Mouse (Mus musculus) spleen, postnatal 14 days (tissue): ENCODE measurements around the gene Ercc1.

Source experiments
- DNase-seq, 2 experiments: peaks; one replicate each; pipeline ENCODE4 v3.0.0; 2021 to 2022; ENCODE audit warnings: low spot score in 2 of 2

Ercc1 gene

DNA sequence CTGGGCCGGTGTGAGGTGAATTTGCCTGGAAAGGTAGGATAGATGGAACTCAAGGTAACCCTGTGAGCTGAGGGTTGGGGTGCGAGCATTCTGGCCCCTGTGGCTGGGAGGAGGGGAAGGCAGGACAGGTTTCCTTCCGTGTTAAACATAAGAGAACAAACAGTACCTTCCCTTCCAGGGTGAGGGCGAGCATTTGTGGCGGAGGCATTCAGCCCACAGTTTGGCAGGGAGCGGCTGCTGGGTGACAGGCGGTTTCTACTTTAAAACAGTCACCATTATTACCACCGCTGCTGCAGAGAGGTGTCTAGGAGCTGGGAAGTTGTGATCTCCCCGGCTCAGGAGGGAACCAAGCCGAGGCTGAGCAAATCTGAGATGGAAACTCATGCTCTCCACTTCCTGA lies 7.5 kb upstream of the Ercc1 start:
- DNase-seq, result no peak

DNA sequence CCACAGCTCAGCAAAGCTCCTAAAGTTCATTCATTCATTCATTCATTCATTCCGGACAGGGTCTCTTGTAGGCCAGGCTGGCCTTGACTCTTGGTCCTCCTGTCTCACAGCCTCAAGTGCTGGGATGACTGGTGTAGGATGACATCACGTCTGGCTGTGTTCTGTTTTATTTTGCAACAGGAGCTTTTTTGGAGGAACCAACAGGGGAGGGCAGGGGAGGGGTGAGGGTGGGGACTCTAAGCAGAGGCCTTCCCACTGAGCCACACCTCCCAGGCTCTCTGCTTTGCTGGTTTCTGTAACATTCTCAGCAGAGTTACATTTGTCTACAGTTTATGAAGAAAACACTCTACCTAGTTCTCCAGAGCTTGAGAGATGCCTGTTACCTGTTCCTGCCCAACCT lies 6.5 kb upstream of the Ercc1 start:
- DNase-seq, result no peak

DNA sequence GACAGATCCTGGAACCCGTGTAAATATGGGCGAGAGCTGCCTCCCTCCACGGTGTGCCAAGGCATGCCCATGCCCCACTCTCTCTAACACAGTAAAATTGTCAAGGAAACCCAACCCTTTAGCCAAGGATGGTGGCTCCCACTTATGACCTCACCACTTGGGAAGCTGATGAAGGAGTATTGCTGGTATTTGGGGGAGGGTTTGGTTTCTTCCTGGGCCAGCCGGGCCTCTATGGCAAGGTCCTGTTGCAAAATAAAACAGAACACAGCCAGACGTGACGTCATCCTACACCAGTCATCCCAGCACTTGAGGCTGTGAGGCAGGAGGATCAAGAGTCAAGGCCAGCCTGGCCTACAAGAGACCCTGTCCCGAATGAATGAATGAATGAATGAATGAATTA lies 6.0 kb upstream of the Ercc1 start:
- DNase-seq, result no peak

DNA sequence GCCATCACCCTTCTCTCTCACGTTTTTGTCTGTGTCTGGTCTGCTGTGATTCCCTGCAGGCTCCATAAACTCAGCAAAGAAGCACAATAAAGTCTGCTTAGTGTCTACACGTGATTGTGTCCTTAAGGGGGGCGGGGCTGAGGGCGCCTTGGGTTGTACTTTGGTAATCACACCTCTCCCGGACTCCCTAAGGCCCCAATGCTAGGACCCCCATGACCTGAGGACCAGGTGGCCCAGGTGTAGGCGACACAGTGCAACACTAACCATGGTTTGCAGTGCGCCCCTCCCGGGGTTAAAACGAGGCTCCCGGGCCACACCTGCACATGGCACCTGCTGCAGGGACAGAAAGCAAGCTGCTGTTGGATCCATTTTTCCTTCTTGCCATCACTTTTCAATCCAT lies 3.3 kb upstream of the Ercc1 start:
- DNase-seq, result no peak

DNA sequence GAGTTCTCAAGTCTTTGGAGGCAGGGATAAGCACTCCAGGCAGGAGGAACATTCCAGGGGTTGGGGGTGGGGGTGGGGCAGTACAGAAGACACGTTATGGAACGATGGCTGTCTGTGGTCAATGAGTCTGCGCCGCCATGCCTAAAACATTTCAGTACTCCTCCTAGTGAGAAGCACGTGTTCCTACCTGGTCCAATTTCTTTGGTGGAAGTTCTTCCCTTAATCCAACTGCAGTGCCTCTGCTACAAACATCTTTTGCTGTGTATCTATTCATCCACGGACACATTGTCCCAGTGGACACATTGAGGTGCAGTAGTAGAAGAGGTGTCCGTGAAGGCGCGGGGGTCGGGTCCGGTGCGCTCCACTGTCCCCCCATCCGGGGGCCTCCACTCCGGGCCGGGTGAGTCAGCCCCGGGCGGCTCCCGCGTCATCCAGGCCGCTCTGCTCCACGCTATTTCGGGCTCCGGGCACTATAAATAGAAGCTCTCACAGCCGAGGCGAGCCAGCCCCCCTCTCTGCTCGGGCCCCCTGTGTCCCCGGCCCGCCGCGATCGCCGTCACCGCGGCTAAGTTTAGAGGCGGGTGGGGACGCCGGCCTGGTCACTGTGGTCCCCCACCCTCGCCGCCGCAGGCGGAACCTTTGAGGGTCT lies 2.7 kb upstream of the Ercc1 start:
- no peak for DNase-seq

DNA sequence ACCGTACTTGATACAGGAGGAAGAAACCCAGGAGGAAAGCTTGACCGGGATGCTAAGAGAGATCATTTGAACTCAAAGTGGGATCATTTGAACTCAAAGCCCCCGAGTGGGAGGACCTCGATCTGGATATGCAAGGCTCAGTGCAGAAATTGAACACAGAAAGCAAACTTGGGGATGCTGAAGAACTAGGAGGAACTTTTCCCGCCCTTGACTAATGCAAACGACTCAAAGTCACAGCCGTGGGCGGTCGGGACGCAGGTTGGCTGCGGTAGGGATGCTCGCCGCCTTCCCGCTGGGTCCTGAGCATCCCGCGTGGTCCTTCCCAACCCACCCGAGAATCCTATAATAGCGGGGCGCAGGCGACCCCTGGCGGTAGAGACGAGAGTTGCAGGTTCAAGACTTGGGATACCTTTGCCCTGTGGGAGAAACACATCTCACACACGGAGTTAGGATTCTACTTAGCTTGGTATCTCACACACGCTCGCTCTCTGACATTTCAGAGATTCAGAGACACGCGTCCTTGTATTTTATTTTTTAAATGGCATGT lies 2.0 kb upstream of the Ercc1 start:
- peak; percentile 59 to 77 for DNase-seq

DNA sequence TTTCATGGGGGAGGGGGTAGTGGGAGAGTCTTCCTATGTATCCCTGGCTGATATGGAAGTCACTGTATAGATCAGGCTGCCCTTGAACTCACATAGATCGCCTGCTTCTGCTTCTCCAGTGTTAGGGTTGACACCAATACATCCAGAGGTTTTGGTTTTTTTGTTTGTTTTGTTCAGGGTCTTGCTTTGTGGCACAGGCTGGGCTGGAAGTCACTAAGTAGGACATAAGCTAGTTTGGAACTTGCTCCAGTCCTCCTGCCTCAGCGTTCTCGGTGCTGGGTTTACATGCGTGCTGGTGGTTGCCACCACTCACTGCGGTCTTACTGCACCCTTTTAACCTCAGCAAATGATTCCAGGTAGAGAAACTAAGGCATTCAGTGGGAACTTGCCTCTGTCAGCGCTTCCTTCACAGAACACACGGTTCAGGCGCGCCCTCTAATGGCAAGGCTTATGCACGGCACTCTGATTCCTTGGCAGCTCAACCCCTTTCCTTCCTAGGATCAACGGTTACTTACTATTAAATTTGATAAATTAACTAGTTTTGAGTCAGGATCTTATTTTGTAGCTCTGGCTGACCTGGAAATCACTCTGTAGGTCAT lies 1.3 kb upstream of the Ercc1 start:
- DNase-seq, result peak; percentile 46 to 64

DNA sequence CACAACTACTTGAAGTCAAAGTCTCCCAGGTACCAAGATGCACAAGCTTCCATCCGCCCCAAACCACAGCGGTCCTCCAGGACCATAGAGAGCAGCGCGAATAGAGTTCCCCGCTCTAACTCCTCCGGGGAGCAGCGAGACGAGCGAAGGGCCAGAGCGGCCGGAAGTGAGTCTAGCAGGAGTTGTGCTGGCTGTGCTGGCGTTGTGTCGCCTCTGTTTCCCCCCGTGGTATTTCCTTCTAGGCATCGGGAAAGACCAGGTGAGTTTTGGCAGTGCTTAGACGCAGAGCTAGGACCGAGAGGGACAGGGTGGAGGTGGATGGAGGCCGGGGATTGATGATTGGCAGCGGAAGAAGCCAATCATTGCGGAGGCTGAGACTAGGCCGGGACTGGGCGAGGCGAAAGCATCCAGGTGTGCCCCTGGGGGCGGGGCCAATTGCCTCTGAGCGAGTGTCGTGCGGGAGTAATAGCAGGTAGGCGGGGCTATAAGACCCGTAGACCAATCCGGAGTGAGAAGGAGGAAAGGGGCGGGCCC lies 427 bp downstream of the Ercc1 start:
- DNase-seq, result peak; percentile 90 to 93

DNA sequence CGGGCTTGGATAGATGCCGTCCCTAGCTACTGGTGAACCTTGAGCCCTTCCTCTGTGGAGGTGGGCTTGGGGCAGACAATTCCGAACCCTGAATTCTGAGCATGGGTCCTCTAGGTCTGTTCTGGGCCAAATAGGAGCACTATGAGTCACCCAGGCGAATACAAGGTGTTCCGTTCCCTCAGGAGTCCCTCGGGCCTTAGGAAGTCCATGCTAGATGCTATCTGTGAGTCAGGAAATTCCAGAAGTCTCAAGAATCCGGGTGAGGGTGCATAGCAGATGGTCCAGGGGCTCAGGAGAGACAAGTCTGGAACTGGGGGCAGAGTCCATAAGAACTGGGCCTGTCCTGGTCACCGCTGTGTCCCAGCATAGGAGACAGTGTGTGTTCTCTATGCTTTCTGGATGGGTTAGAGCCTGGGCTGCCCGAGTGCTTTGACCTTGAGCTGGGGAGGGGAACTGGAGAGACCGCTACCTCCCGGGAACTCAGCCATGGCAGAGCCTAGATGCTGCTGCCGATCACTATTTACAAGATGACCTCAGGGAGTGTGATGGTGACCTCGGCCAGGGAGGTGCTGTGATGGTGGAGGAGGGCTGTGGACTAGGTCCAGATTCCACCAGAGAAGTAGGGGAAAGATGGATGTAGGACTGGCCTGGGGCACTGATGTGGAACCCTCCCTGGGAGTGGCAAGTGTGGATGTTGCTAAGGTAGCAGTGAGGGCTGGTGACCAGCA lies 4.8 kb downstream of the Ercc1 start:
- DNase-seq, result no peak

DNA sequence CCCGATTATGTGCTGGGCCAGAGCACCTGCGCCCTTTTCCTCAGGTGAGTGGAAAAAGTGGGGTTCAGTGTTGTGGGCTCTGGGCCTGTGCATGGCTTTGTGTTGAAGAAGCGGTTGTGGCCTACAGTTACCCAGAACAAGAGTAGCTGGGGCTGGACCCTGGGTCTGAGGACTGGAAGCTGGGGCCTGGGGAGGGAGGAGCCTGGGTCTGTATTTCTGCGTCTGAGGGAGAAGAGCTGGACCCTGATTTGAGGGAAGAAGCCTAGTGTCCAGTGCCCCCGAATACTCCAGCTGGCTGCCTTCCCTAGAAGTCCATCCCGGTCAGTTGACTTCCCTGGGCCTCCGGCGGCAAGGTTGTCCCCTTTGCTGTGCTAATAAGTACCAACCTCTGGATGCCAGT lies 5.6 kb downstream of the Ercc1 start:
- DNase-seq, result no peak

DNA sequence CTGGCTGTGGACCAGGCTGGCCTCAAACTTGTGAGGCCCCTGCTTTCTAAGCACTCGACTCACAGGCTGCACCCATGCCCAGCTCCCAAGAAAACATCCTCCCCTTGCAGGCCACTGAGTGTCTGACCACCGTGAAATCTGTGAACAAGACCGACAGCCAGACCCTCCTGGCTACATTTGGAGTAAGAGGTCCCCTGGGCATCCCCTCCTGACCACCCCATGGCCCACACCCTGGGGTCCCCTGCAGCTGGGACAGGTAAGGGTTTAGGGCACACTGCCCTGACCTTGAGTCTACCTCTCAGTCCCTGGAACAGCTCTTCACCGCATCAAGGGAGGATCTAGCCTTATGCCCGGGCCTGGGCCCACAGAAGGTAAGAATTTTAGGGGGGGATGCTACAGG lies 10.4 kb downstream of the Ercc1 start:
- DNase-seq, result no peak

DNA sequence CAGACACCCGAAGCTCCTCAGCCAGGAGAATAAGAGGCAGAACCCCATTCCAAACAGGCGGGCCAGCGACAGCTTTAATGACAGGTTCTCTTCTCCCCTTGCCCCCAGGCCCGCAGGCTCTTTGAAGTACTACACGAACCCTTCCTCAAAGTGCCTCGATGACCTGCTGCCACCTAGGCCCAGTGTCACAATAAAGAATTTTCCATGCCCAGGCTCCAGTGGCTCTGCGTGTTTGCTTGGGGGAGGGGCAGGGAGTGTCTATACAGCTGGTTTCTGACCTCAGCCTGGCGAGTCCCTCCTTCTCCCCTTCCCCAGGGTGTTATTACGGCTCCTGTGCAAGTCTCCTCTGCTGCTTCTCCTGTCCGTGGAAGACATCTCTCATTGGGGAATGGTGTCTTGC lies 11.7 kb downstream of the Ercc1 start:
- no peak for DNase-seq

DNA sequence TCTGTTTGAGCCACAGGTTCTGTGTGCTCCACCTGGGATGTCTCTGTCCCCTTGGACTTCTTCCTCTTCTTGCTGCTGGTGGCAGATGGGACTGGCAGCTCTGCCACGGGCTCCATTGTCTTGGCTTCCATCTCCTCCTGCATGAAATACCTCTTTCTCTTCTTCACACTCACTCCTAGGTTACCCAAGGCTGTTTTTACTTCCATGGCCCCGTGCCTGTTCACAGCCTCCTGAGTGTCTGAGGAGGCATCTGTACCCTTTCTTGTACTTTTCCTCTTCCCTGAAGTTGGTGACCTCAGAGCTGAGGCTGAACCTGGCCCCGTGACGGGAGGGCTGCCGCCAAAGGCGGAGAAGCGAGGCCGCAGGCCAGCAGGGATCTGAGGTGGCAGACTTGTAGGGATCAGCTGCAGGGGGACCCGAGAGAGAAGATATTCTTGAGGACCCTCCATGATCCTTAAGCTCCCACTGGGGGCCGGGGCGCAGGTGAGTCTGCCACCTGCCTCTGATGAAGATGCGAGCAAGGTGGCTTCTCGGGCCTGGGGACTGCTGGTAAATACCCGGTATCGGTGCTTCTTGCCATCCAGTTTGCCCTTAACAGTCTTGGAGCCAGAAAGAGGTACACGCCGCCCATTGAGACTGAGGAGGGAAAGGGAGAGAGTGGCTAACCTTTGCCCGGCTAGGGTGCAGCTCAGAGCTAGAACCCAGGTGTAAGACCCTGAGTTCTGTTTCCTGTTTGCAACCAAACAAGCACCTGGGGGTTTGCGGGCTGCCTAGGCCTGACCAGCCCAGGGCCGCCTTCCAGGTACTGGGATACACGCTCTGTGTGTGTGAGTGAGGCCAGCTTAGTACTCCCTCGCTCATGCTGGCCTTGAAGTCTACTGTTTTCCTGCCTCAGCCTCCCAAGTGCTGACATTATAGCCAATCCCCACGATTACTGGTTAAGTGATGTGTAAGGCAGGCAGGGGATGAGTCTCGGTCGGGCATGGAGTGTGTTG lies 13.1 kb downstream of the Ercc1 start:
- no peak for DNase-seq

DNA sequence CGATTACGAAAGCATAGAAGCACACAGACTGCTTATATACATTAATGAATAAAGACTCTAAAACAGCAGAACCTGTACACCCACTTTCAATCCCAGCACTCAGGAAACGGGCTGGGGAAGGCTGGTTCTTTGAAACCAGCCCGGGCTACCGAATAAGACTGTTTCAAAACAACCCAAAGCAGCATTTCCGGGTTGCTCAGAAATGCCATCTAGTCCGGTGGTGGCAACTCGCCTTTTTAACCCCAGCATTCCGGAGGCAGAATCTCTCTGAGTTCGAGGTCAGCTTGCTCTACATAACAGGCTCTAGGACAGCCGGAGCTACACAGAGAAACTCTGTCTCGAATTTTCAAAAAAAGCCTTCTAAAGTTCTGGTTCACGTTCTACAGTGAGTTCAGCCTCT lies 14.1 kb downstream of the Ercc1 start:
- DNase-seq, result no peak

DNA sequence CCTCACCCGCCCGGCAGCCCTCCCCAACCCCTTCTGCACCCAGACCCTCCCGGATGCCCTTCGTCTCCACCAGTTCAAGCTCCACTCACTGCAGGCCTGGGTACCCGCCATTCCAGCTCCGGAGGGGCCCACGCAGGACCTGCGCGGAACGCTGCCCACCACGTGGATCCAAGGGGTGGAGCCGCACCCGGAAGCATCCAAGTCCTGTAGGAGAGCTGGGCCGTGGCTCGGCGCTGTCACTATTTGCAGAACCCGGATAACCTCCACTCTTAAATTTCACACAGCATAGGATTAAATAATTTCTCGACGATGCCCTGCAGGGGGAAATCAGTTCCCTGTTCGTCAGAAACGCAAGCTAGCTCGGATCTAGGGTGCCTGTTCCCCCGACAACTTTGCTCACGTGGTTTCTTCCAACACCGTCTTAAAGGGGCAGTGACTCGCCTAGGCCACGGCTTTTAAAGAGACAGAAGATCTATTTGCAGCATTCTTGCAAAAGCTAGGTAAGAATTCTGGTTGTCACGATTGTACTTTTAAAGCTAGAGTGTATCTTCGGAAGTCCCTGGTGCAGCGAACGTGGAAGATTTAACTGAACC lies 14.8 kb downstream of the Ercc1 start, which contains the start of the genes Cd3eap and Ppp1r13l:
Gene Cd3eap (minus strand): TSS at position 185 of the 593 bp plus-strand sequence.
Gene Ppp1r13l (plus strand): TSS at position 451 of the 593 bp plus-strand sequence.
- peak; percentile 53 to 74 for DNase-seq

DNA sequence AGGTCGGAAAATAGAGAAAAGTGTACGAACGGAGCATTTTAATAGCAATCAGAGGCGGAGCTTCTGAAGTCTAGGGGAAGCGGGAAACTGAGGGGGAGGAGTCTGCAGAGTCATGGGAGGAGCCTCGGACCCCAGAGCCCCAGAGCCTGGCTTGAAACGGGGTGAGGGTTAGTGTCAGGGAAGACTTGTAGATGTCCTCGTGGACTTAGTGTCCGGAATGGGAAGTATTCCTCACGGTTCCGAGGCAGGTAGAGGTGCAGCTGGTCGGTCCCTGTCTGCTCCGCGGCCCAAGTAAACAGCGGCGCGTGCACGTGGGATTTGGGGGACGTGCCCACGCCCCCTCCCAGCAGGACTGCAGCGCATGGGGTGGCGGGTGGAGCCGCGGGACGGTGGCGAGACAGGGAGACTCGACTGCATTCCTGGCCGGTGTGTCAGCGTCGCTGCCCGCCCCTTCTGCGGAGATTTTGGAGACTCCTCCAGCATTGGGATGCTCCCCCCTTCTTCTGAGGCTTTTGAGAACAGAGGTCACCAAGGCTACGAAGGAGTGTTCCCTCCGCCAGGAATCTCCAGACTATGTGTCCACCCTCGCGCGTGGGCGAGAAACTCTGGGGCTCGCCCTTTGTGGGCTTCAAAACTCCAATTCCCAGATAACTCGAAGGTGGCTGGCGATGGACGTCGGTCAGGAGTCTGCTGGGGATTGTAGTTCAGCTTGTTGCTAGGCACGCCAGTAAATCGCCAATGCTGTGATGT lies 15.5 kb downstream of the Ercc1 start:
- peak; percentile 52 to 55 for DNase-seq

DNA sequence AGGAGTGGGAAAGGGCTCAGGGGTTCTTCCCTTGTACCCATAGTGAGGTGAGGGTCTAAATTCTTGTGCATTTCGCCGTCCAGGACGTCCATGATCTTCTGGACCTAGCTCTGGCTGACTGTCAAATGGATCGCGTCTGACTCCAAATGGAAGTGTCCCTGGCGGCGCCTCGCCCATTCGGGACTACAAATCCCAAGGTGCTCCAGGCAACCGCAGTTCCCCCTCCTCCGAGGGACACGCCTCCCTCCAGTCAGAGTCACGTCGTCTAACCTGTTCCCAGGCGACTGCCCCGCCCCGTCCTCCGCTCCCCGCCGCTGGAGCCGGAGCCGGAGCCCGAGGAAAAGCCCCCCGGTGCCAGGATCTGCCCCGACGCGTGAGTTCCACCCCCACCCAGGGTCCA lies 16.4 kb downstream of the Ercc1 start:
- DNase-seq, result peak; percentile 62 to 70

DNA sequence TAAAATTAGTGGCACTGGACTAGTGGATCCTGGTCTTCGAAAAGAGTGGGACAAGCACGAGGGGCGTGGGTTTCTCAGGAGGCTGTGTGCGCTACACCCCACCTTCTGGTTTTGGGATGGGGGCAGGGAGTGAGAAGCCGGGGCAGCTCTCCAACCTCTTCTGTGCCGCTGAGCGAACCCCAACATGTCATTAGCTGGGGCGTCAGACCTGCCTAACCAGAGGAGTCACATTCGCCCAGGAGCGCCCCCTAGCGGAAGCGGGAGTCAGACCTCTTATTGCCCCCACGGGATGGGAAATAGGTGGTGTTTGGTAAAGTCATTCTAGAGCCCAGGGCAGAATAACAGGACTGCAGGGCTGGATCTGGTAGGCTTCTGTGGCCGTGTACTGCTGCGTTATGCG lies 17.1 kb downstream of the Ercc1 start:
- peak; percentile 68 to 84 for DNase-seq

DNA sequence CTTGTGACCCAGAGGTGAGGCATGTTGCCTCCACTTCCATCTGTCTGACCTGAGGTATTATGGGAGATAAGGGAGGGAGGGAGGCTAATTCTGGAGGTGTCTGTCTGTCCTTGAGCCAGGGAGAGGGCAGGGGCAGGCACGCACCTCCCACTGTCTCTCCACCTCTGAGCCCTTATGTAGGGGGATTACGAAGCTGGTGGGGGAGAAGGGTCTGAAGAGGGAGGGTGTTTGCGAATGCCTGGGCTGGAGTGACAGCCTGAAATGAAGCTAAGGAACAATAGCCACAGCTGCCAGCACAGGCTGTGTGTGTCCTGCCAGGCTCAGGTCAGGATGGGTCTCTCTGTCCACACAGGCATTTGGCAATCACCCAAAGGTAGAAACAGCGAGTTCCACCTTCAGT lies 17.7 kb downstream of the Ercc1 start:
- no peak for DNase-seq

DNA sequence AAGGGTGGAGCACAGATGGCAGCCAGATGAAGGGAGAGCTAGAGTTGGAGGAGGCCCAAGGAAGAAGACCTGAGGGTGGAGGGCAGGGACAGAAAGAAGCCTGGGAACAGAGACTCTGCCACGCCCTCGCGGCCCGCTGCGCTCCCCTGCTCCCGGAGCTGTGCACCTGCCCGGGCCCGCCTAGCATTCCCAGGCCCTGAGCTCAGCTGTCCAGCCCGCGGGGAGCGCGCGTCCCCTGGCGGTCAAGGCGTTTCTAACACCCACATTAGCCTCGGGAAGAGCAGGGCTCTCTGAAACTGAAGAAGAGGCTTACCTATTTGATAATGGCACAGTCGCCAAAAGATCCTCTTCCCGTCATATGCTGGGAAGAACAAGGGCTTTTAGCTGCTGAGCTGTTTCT lies 19.3 kb downstream of the Ercc1 start:
- peak; percentile 56 to 68 for DNase-seq
